Mouse (Mus musculus) CH12.LX (cell line): ENCODE data around the gene Gm28557. TPM values are rescaled to one million over a fixed set of nuclear protein-coding genes. Genes with fewer than 3 reads are reported as not detected.

Source experiments
- DNase-seq: peaks from one replicate; pipeline ENCODE4 v3.0.0-alpha.2; 2013; ENCODE audit errors: extremely low read depth
- H3K27ac ChIP-seq: 2 replicates; pipeline ENCODE4 v1.5.1; 2012; ENCODE audit warnings: low read depth, mild to moderate bottlenecking, control low read depth, moderate library complexity; ENCODE audit not compliant: insufficient read depth
- H3K27me3 ChIP-seq: replicated peaks from 2 replicates; pipeline ENCODE3; 2012; ENCODE audit warnings: inconsistent platforms
- H3K36me3 ChIP-seq, 2 experiments: replicated peaks in 1 of 2; 2 replicates each; pipeline versions ENCODE3 to v1.6.1; 2012; ENCODE audit warnings: inconsistent platforms in 1 of 2, low read length in 1 of 2, mild to moderate bottlenecking in 1 of 2, mixed read lengths in 1 of 2, moderate library complexity in 1 of 2; ENCODE audit not compliant: control insufficient read depth in 1 of 2, insufficient read depth in 1 of 2
- H3K4me1 ChIP-seq, 2 experiments: 2 replicates each; pipeline ENCODE4 v1.6.1; 2012; ENCODE audit warnings: inconsistent platforms in 1 of 2, moderate library complexity in 1 of 2; ENCODE audit not compliant: insufficient read depth in 2 of 2, control insufficient read depth in 1 of 2
- H3K4me2 ChIP-seq: 2 replicates; pipeline ENCODE4 v1.6.1; 2012; ENCODE audit warnings: low read depth, mild to moderate bottlenecking, control low read depth; ENCODE audit not compliant: poor library complexity, insufficient read depth, severe bottlenecking
- H3K4me3 ChIP-seq, 3 experiments: fragments of 150-350 bp in 1 of 3; sonication (generic) in 1 of 3; replicated peaks in 1 of 3; 2 replicates each; pipeline versions ENCODE3 to v1.5.1; 2011 to 2012; ENCODE audit warnings: low read depth in 2 of 3, low read length in 2 of 3, mild to moderate bottlenecking in 2 of 3, moderate library complexity in 2 of 3, control low read depth in 1 of 3, improper control_type of control experiment in 1 of 3, inconsistent platforms in 1 of 3, mixed read lengths in 1 of 3; ENCODE audit not compliant: poor library complexity in 1 of 3
- H3K79me2 ChIP-seq: replicated peaks from 2 replicates; pipeline ENCODE4 v1.6.1; 2012; ENCODE audit warnings: mild to moderate bottlenecking, moderate library complexity; ENCODE audit not compliant: control insufficient read depth, poor library complexity, insufficient read depth, severe bottlenecking; ENCODE audit errors: extremely low read depth
- H3K9ac ChIP-seq: 2 replicates; pipeline ENCODE4 v1.6.1; 2012; ENCODE audit warnings: low read depth, mild to moderate bottlenecking, control low read depth, moderate library complexity; ENCODE audit not compliant: insufficient read depth
- H3K9me3 ChIP-seq: replicated peaks from 2 replicates; pipeline ENCODE3; 2012; ENCODE audit warnings: low read length, inconsistent platforms, mixed read lengths
- BHLHE40 ChIP-seq: IDR thresholded peaks from 2 replicates; pipeline ENCODE4 v1.6.1; 2011; ENCODE audit warnings: mild to moderate bottlenecking, low read depth, low read length, improper control_type of control experiment
- CHD1 ChIP-seq: IDR thresholded peaks from 2 replicates; pipeline ENCODE4 v1.6.1; 2012; ENCODE audit warnings: low read depth, low read length, improper control_type of control experiment, inconsistent platforms
- CHD2 ChIP-seq: IDR thresholded peaks from 2 replicates; pipeline ENCODE4 v1.6.1; 2011; ENCODE audit warnings: low read length, improper control_type of control experiment
- CTCF ChIP-seq, 2 experiments: IDR thresholded peaks in 1 of 2; conservative IDR thresholded peaks in 1 of 2; 2 replicates each; pipeline ENCODE4 v1.5.1; 2011 to 2012; ENCODE audit warnings: low read depth in 2 of 2, low read length in 2 of 2, improper control_type of control experiment in 1 of 2, inconsistent platforms in 1 of 2, mild to moderate bottlenecking in 1 of 2, moderate library complexity in 1 of 2
- E2F4 ChIP-seq: IDR thresholded peaks from 2 replicates; pipeline ENCODE4 v1.6.1; 2011; ENCODE audit warnings: low read depth, low read length, improper control_type of control experiment; ENCODE audit not compliant: insufficient replicate concordance
- ELF1 ChIP-seq: IDR thresholded peaks from 2 replicates; pipeline ENCODE4 v1.6.1; 2014; ENCODE audit warnings: low read depth, mild to moderate bottlenecking, inconsistent platforms, low read length, improper control_type of control experiment
- EP300 ChIP-seq: IDR thresholded peaks from 2 replicates; pipeline ENCODE4 v1.6.1; 2011; ENCODE audit warnings: low read length, improper control_type of control experiment
- ETS1 ChIP-seq: conservative IDR thresholded peaks from 2 replicates; pipeline ENCODE4 v1.6.1; 2012; ENCODE audit warnings: low read depth, mild to moderate bottlenecking, inconsistent platforms, low read length, improper control_type of control experiment, moderate library complexity
- GABPA ChIP-seq: IDR thresholded peaks from 2 replicates; pipeline ENCODE4 v1.6.1; 2012; ENCODE audit warnings: low read depth, low read length, improper control_type of control experiment, inconsistent platforms; ENCODE audit not compliant: insufficient replicate concordance
- HCFC1 ChIP-seq: IDR thresholded peaks from 2 replicates; pipeline ENCODE4 v1.6.1; 2012; ENCODE audit warnings: low read depth, mild to moderate bottlenecking, inconsistent platforms, low read length, improper control_type of control experiment
- IRF4 ChIP-seq: IDR thresholded peaks from 2 replicates; pipeline ENCODE4 v1.6.1; 2014; ENCODE audit warnings: low read depth, mild to moderate bottlenecking, inconsistent platforms, low read length, improper control_type of control experiment
- JUN ChIP-seq: IDR thresholded peaks from 2 replicates; pipeline ENCODE4 v1.6.1; 2011; ENCODE audit warnings: low read depth, mild to moderate bottlenecking, low read length, improper control_type of control experiment, moderate library complexity; ENCODE audit not compliant: insufficient read depth
- JUND ChIP-seq: conservative IDR thresholded peaks from 2 replicates; pipeline ENCODE4 v1.6.1; 2011; ENCODE audit warnings: low read depth, low read length, improper control_type of control experiment
- KAT2A ChIP-seq: IDR thresholded peaks from 2 replicates; pipeline ENCODE4 v1.6.1; 2012; ENCODE audit warnings: low read length, improper control_type of control experiment, inconsistent platforms; ENCODE audit not compliant: insufficient replicate concordance
- MAFK ChIP-seq: IDR thresholded peaks from 2 replicates; pipeline ENCODE4 v1.6.1; 2011; ENCODE audit warnings: low read length, improper control_type of control experiment; ENCODE audit not compliant: insufficient replicate concordance
- MAX ChIP-seq: IDR thresholded peaks from 2 replicates; pipeline ENCODE4 v1.6.1; 2011; ENCODE audit warnings: low read length, improper control_type of control experiment
- MAZ ChIP-seq: IDR thresholded peaks from 2 replicates; pipeline ENCODE4 v1.6.1; 2012; ENCODE audit warnings: low read depth, mild to moderate bottlenecking, inconsistent platforms, low read length, improper control_type of control experiment, moderate library complexity
- MEF2A ChIP-seq: IDR thresholded peaks from 2 replicates; pipeline ENCODE4 v1.6.1; 2014; ENCODE audit warnings: low read depth, mild to moderate bottlenecking, inconsistent platforms, low read length, improper control_type of control experiment, borderline replicate concordance
- MXI1 ChIP-seq: IDR thresholded peaks from 2 replicates; pipeline ENCODE4 v1.6.1; 2011; ENCODE audit warnings: mild to moderate bottlenecking, low read depth, low read length, improper control_type of control experiment
- MYC ChIP-seq: IDR thresholded peaks from 2 replicates; pipeline ENCODE4 v1.6.1; 2011; ENCODE audit warnings: low read depth, mild to moderate bottlenecking, improper control_type of control experiment, low read length
- NELFE ChIP-seq: IDR thresholded peaks from 2 replicates; pipeline ENCODE4 v1.6.1; 2011; ENCODE audit warnings: low read depth, low read length, improper control_type of control experiment
- NRF1 ChIP-seq: IDR thresholded peaks from 2 replicates; pipeline ENCODE4 v1.6.1; 2014; ENCODE audit warnings: low read depth, mild to moderate bottlenecking, inconsistent platforms, low read length, improper control_type of control experiment, moderate library complexity
- PAX5 ChIP-seq: IDR thresholded peaks from 2 replicates; pipeline ENCODE4 v1.6.1; 2012; ENCODE audit warnings: low read length, inconsistent platforms, mixed read lengths
- POLR2A ChIP-seq: IDR thresholded peaks from 2 replicates; pipeline ENCODE4 v1.6.1; 2011; ENCODE audit warnings: low read depth, mild to moderate bottlenecking, improper control_type of control experiment, low read length
- POLR2AphosphoS2 ChIP-seq: IDR thresholded peaks from 2 replicates; pipeline ENCODE4 v1.6.1; 2011; ENCODE audit warnings: low read depth, low read length, improper control_type of control experiment
- RAD21 ChIP-seq: IDR thresholded peaks from 2 replicates; pipeline ENCODE4 v1.6.1; 2011; ENCODE audit warnings: low read depth, mild to moderate bottlenecking, low read length, improper control_type of control experiment, moderate library complexity
- RCOR1 ChIP-seq: conservative IDR thresholded peaks from 2 replicates; pipeline ENCODE4 v1.6.1; 2012; ENCODE audit warnings: low read depth, mild to moderate bottlenecking, inconsistent platforms, low read length, improper control_type of control experiment
- SIN3A ChIP-seq: IDR thresholded peaks from 2 replicates; pipeline ENCODE4 v1.6.1; 2012; ENCODE audit warnings: low read length, improper control_type of control experiment, inconsistent platforms
- SMC3 ChIP-seq: IDR thresholded peaks from 2 replicates; pipeline ENCODE4 v1.6.1; 2011; ENCODE audit warnings: low read depth, low read length, improper control_type of control experiment
- TBP ChIP-seq: conservative IDR thresholded peaks from 2 replicates; pipeline ENCODE4 v1.6.1; 2011; ENCODE audit warnings: low read depth, low read length, improper control_type of control experiment
- TCF12 ChIP-seq: IDR thresholded peaks from 2 replicates; pipeline ENCODE4 v1.6.1; 2014; ENCODE audit warnings: low read depth, mild to moderate bottlenecking, inconsistent platforms, low read length, improper control_type of control experiment
- UBTF ChIP-seq: IDR thresholded peaks from 2 replicates; pipeline ENCODE4 v1.6.1; 2012; ENCODE audit warnings: low read depth, mild to moderate bottlenecking, inconsistent platforms, low read length, improper control_type of control experiment, moderate library complexity
- USF1 ChIP-seq: IDR thresholded peaks from 2 replicates; pipeline ENCODE4 v1.6.1; 2014; ENCODE audit warnings: low read depth, mild to moderate bottlenecking, inconsistent platforms, low read length, improper control_type of control experiment
- USF2 ChIP-seq: conservative IDR thresholded peaks from 2 replicates; pipeline ENCODE4 v1.6.1; 2011; ENCODE audit warnings: low read depth, low read length, improper control_type of control experiment
- ZC3H11A ChIP-seq: IDR thresholded peaks from 2 replicates; pipeline ENCODE4 v1.6.1; 2012; ENCODE audit warnings: low read depth, mild to moderate bottlenecking, inconsistent platforms, low read length, improper control_type of control experiment
- ZKSCAN1 ChIP-seq: IDR thresholded peaks from 2 replicates; pipeline ENCODE4 v1.6.1; 2012; ENCODE audit warnings: low read depth, inconsistent platforms, low read length, improper control_type of control experiment, borderline replicate concordance
- ZMIZ1 ChIP-seq: IDR thresholded peaks from 2 replicates; pipeline ENCODE4 v1.6.1; 2012; ENCODE audit warnings: low read depth, mild to moderate bottlenecking, inconsistent platforms, low read length, improper control_type of control experiment
- ZNF384 ChIP-seq: IDR thresholded peaks from 2 replicates; pipeline ENCODE4 v1.6.1; 2012; ENCODE audit warnings: low read depth, low read length, improper control_type of control experiment, inconsistent platforms
- dilution Hi-C: fragments of 300-500 bp; cut with MboI; formaldehyde crosslinking; loops from 2 replicates; pipeline ENCODE4 v1.14.3; 2020; ENCODE audit warnings: low sequenced_read_pairs; ENCODE audit not compliant: extremely low pct_unique_long_range_greater_than_20kb, extremely low pct_ligation_motif_present
- in situ Hi-C: fragments of 300-500 bp; cut with MboI; formaldehyde crosslinking; loops from 3 replicates; pipeline ENCODE4 v1.14.3; 2019; ENCODE audit warnings: low sequenced_read_pairs, low pct_ligation_motif_present, low pct_unique_long_range_greater_than_20kb, mixed read lengths
- polyA plus RNA-seq: library from polyadenylated mRNA; unstranded; fragments of >175 nt; gene quantifications from 2 replicates; pipeline ENCODE4 v1.2.1, GENCODE M21; 2012; ENCODE audit warnings: low read depth; ENCODE audit not compliant: insufficient read length
- total RNA-seq, 2 experiments: library from RNA; depleted of rRNA; stranded (reverse); fragments of 300-350 nt in 1 of 2; fragments of >200 nt in 1 of 2; gene quantifications; 2 replicates each; pipeline ENCODE4 v1.2.3; 2012 to 2014

Gm28557 gene
- 3.4 and 4.2 TPM in 2 replicates for total RNA-seq (2012; rRNA removed)
- total RNA-seq (2014; rRNA removed) = 2.9 and 4.5 TPM in 2 replicates
- polyA plus RNA-seq = 1.6 TPM in 2 replicates

DNA sequence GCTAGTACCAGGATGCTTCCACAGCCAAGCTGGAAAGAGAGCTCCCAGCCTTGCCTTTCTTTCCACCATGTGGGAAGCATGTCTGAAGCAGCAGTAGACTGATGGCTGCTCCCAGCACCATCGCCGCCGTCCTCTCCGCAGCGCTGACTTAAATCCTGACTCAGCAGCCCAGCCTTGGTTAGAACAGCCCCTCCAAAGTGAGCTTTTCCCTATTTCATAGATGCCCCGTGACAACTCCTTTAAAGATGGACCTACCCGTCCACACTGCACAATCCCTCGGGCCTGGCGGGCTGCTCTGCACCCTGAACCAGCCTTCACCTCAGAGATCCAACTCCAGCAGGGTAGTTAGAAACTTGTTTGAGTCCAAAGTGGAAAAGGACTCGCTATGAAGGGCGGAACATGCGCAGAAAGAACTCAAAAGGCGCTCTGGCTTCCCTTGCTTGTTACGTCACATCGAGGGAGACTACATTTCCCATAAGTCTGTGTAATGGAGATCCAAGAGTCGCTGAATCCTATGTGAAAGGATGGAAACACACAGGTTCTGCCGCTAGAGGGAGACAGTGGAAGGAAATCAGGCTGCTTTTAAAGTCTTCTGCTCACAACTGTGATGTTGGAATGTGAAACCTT lies at the start of gene Gm28557:
Gm28557 (minus strand) TSS at position 411 of the 627 bp plus-strand sequence.
- Histone ChIP-seq H3K4me1 (peaks cover 5 to 22% of the 10 kb centered on the region in 2 experiments), H3K36me3 (peaks cover 9 to 13% of the 10 kb centered on the region in 2 experiments)
- dilution Hi-C loops = no loop called here
- TF ChIP-seq SIN3A = peak; percentile 56
- TF ChIP-seq POLR2A = peak; percentile 87
- peak; percentile 50; the same call in 1 of the 2 replicates for TF ChIP-seq POLR2AphosphoS2
- peak; percentile 83 for TF ChIP-seq MAFK
- TF ChIP-seq CTCF (conservative IDR thresholded peaks at IDR 0.05 in 1 of 2, IDR thresholded peaks at IDR 0.05 in 1 of 2; ENCODE audit: low read depth in 2 of 2, low read length in 2 of 2) = peak; percentile 79 to 88
- 0 out of 2 replicates have a peak, but pooled peaks have one; percentile 67 for TF ChIP-seq ZMIZ1
- no peak for TF ChIP-seq ZNF384
- TF ChIP-seq ZC3H11A = no peak
- no peak for TF ChIP-seq RCOR1
- TF ChIP-seq NELFE = peak; percentile 72
- TF ChIP-seq CHD1 = no peak
- TF ChIP-seq TBP = peak; percentile 25; the same call in 1 of the 2 replicates
- peak; percentile 69; the same call in 1 of the 2 replicates for TF ChIP-seq E2F4
- TF ChIP-seq MAX = peak; percentile 71; the same call in 1 of the 2 replicates
- peak; percentile 69; the same call in 1 of the 2 replicates for TF ChIP-seq GABPA
- TF ChIP-seq MYC = peak; percentile 69
- TF ChIP-seq BHLHE40 = no peak
- TF ChIP-seq KAT2A = peak; percentile 92; the same call in 1 of the 2 replicates
- TF ChIP-seq SMC3 = peak; percentile 32; the same call in 1 of the 2 replicates
- TF ChIP-seq HCFC1 = peak; percentile 97
- TF ChIP-seq MEF2A = peak; percentile 66; the same call in 1 of the 2 replicates
- TF ChIP-seq IRF4 = peak; percentile 68
- TF ChIP-seq PAX5 = no peak
- TF ChIP-seq USF2 = no peak
- TF ChIP-seq JUN = no peak
- no peak for TF ChIP-seq ZKSCAN1
- TF ChIP-seq ETS1 = 0 out of 2 replicates have a peak, but pooled peaks have one; percentile 44
- peak; percentile 57 for TF ChIP-seq RAD21
- no peak for TF ChIP-seq EP300
- TF ChIP-seq JUND = no peak; the same call in 1 of the 2 replicates
- TF ChIP-seq MXI1 = peak; percentile 38; the same call in 1 of the 2 replicates
- TF ChIP-seq TCF12 = no peak; the same call in 1 of the 2 replicates
- no peak for TF ChIP-seq CHD2
- no peak for TF ChIP-seq MAZ
- TF ChIP-seq USF1 = no peak
- TF ChIP-seq UBTF = 0 out of 2 replicates have a peak, but pooled peaks have one; percentile 32
- peak; percentile 76 for TF ChIP-seq ELF1
- TF ChIP-seq NRF1 = peak; percentile 89
- TF ChIP-seq, all 38 proteins: peak for 23
- Histone ChIP-seq H3K27me3 (no peaks in the 10 kb centered on the region), H3K9ac (peak within 1 kb of the TSS; percentile 73), H3K9me3 (no peaks in the 10 kb centered on the region), H3K4me2 (peak within 1 kb of the TSS; percentile 82), H3K4me3 (peak within 1 kb of the TSS; percentile 66 to 91 (median 77)), H3K79me2 (0 out of 2 replicates have a peak, but pooled peaks cover 4% of the 10 kb centered on the region), H3K27ac (peak within 1 kb of the TSS; percentile 32; the same call in 1 of the 2 replicates)
- in situ Hi-C loops = no loop called here
- peak; percentile 98 for DNase-seq
